Mouse (Mus musculus): ENCODE measurements around the gene Abca4. TPM values are rescaled to one million over a fixed set of nuclear protein-coding genes. Genes with fewer than 3 reads are reported as not detected.

The Abca4 gene
- total and polyA plus RNA-seq, 3 experiments: 0.15 to 0.49 TPM; not detected in 1

GRCm38 (mm10) chr3:122209511-122209910, 165.3 kb downstream of the Abca4 start:
- Histone ChIP-seq H3K27ac (ENCODE audit: control insufficient read depth, low read depth, low read length) (no peak overlapping the region), H3K4me1 (ENCODE audit: control insufficient read depth in 1 of 2, insufficient read depth in 2 of 2, low read length in 2 of 2) (no peaks in the 10 kb centered on the region), H3K4me3 (ENCODE audit: control insufficient read depth in 1 of 2, insufficient read depth in 1 of 2, low read depth in 2 of 2, low read length in 2 of 2) (no peak overlapping the region), H3K79me2 (ENCODE audit: control insufficient read depth, insufficient read depth, low read length, poor library complexity) (no peaks in the 10 kb centered on the region), H3K9ac (ENCODE audit: control insufficient read depth, low read depth, low read length, poor library complexity, severe bottlenecking) (no peak overlapping the region), H3K36me3 (ENCODE audit: control insufficient read depth in 1 of 2, insufficient read depth in 2 of 2, low read length in 2 of 2) (no peaks in the 10 kb centered on the region), H3K9me3 (replicated peaks; ENCODE audit: insufficient read depth, low read length) (no peaks in the 10 kb centered on the region), H3K27me3 (ENCODE audit: control insufficient read depth in 1 of 2, insufficient read depth in 2 of 2, low read length in 2 of 2) (peaks cover 0 to 2% of the 10 kb centered on the region in 2 experiments; a peak in 2 of 4 replicates)
- DNase-seq (ENCODE audit: low read depth, low spot score): no peak
- TF ChIP-seq ETS1 (IDR thresholded peaks at IDR 0.05; ENCODE audit: low read depth, low read length) (no peak), POLR2AphosphoS5 (IDR thresholded peaks at IDR 0.05; ENCODE audit: borderline replicate concordance, low read depth, low read length) (no peak), ZC3H11A (IDR thresholded peaks at IDR 0.05; ENCODE audit: low read depth, low read length) (no peak), UBTF (IDR thresholded peaks at IDR 0.05; ENCODE audit: borderline replicate concordance, insufficient read depth, low read depth, low read length) (no peak), POLR2A (IDR thresholded peaks at IDR 0.05; ENCODE audit: control insufficient read depth in 1 of 2, insufficient read depth in 1 of 2, low read depth in 1 of 2, low read length in 2 of 2, poor library complexity in 1 of 2) (no peak), GABPA (IDR thresholded peaks at IDR 0.05; ENCODE audit: low read depth, low read length) (no peak), CHD2 (IDR thresholded peaks at IDR 0.05; ENCODE audit: low read length) (no peak), MAX (IDR thresholded peaks at IDR 0.05; ENCODE audit: low read length) (no peak), TAL1 (IDR thresholded peaks at IDR 0.05; ENCODE audit: low read length) (no peak), EP300 (IDR thresholded peaks at IDR 0.05; ENCODE audit: low read depth in 1 of 2, low read length in 2 of 2) (no peak), MAZ (IDR thresholded peaks at IDR 0.05; ENCODE audit: low read depth, low read length) (no peak), ZNF384 (IDR thresholded peaks at IDR 0.05; ENCODE audit: low read depth, low read length) (no peak), TCF12 (IDR thresholded peaks at IDR 0.05; ENCODE audit: low read depth, low read length) (no peak), KAT2A (conservative IDR thresholded peaks at IDR 0.05; ENCODE audit: low read depth, low read length) (no peak), MAFK (IDR thresholded peaks at IDR 0.05; ENCODE audit: borderline replicate concordance, low read depth, low read length) (no peak), HCFC1 (IDR thresholded peaks at IDR 0.05; ENCODE audit: low read depth, low read length) (no peak), ZKSCAN1 (IDR thresholded peaks at IDR 0.05; ENCODE audit: low read depth, low read length) (no peak)

DNA sequence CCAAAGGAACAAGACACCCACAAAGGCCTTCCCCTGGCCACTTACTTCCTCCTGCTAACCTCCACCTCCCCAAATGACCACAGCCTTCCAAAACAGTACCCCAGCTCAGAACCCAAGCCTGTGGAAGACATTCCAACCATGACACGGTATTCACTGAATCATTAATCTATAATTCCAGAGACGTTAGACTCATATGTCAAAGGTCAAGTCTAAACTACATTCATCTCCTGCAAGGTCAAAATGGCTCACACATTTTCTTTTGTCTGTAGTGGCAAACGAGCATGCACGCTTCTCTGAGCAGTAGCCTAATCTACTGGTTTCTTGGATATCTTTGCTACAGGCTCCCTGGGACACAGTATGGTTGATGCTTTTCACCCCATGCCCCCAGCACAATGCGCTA, 166.2 kb downstream of the Abca4 start:
- DNase-seq (ENCODE audit: low read depth, low spot score): no peak
- Histone ChIP-seq H3K4me1 (ENCODE audit: control insufficient read depth in 1 of 2, insufficient read depth in 2 of 2, low read length in 2 of 2) (no peaks in the 10 kb centered on the region), H3K9ac (ENCODE audit: control insufficient read depth, low read depth, low read length, poor library complexity, severe bottlenecking) (no peak overlapping the region), H3K27me3 (ENCODE audit: control insufficient read depth in 1 of 2, insufficient read depth in 2 of 2, low read length in 2 of 2) (peaks cover 0 to 2% of the 10 kb centered on the region in 2 experiments; a peak in 2 of 4 replicates), H3K36me3 (ENCODE audit: control insufficient read depth in 1 of 2, insufficient read depth in 2 of 2, low read length in 2 of 2) (no peaks in the 10 kb centered on the region), H3K4me3 (ENCODE audit: control insufficient read depth in 1 of 2, insufficient read depth in 1 of 2, low read depth in 2 of 2, low read length in 2 of 2) (no peak overlapping the region), H3K79me2 (ENCODE audit: control insufficient read depth, insufficient read depth, low read length, poor library complexity) (no peaks in the 10 kb centered on the region), H3K27ac (ENCODE audit: control insufficient read depth, low read depth, low read length) (no peak overlapping the region), H3K9me3 (replicated peaks; ENCODE audit: insufficient read depth, low read length) (no peaks in the 10 kb centered on the region)
- no peak for TF ChIP-seq CHD1 (IDR thresholded peaks at IDR 0.05; ENCODE audit: low read depth, low read length)
- no peak for TF ChIP-seq MYB (IDR thresholded peaks at IDR 0.05; ENCODE audit: low read depth, low read length)
- no peak for TF ChIP-seq MAX (IDR thresholded peaks at IDR 0.05; ENCODE audit: low read length)
- no peak for TF ChIP-seq ZNF384 (IDR thresholded peaks at IDR 0.05; ENCODE audit: low read depth, low read length)
- TF ChIP-seq HCFC1 (IDR thresholded peaks at IDR 0.05; ENCODE audit: low read depth, low read length): no peak
- TF ChIP-seq UBTF (IDR thresholded peaks at IDR 0.05; ENCODE audit: borderline replicate concordance, insufficient read depth, low read depth, low read length): no peak
- no peak for TF ChIP-seq KAT2A (conservative IDR thresholded peaks at IDR 0.05; ENCODE audit: low read depth, low read length)
- no peak for TF ChIP-seq ZC3H11A (IDR thresholded peaks at IDR 0.05; ENCODE audit: low read depth, low read length)
- no peak for TF ChIP-seq MEF2A (IDR thresholded peaks at IDR 0.05; ENCODE audit: extremely low read depth, insufficient replicate concordance, low read depth, low read length, poor library complexity, severe bottlenecking)
- TF ChIP-seq TAL1 (IDR thresholded peaks at IDR 0.05; ENCODE audit: low read length): no peak
- no peak for TF ChIP-seq RAD21 (IDR thresholded peaks at IDR 0.05; ENCODE audit: low read depth, low read length)
- no peak for TF ChIP-seq POLR2AphosphoS2 (IDR thresholded peaks at IDR 0.05; ENCODE audit: low read length)
- no peak for TF ChIP-seq MAFK (IDR thresholded peaks at IDR 0.05; ENCODE audit: borderline replicate concordance, low read depth, low read length)
- TF ChIP-seq ZKSCAN1 (IDR thresholded peaks at IDR 0.05; ENCODE audit: low read depth, low read length): no peak
- no peak for TF ChIP-seq TBP (IDR thresholded peaks at IDR 0.05; ENCODE audit: low read depth, low read length)
